Mouse (Mus musculus): ENCODE results near the gene Fzd4.

Gene Fzd4

GRCm38 (mm10) chr7:89392825-89393224 is 11.3 kb upstream of the Fzd4 start:
- no peak overlapping the region for H3K4me3 ChIP-seq (replicated peaks; ENCODE audit: low read length)
- TF ChIP-seq NANOG (IDR thresholded peaks at IDR 0.05; ENCODE audit: borderline replicate concordance, low read length) (no peak), CTCF (conservative IDR thresholded peaks at IDR 0.05; ENCODE audit: low read length) (peak; percentile 12; the same call in 1 of the 2 replicates), POU5F1 (IDR thresholded peaks at IDR 0.05; ENCODE audit: borderline replicate concordance, low read length) (no peak)
- H3K36me3 ChIP-seq (ENCODE audit: insufficient read depth, low read length) = no peaks in the 10 kb centered on the region
- 0 out of 2 replicates have a peak, but pooled peaks cover 4% of the 10 kb centered on the region for H3K4me1 ChIP-seq (replicated peaks; ENCODE audit: low read depth, low read length)
- H3K9me3 ChIP-seq (ENCODE audit: low read length) = no peaks in the 10 kb centered on the region
- H3K27me3 ChIP-seq (ENCODE audit: insufficient read depth, low read length) = no peaks in the 10 kb centered on the region

GRCm38 (mm10) chr7:89395399-89395798 is 8.8 kb upstream of the Fzd4 start:
- Histone ChIP-seq H3K36me3 (ENCODE audit: insufficient read depth, low read length) (no peaks in the 10 kb centered on the region), H3K9me3 (ENCODE audit: low read length) (no peaks in the 10 kb centered on the region), H3K4me1 (replicated peaks; ENCODE audit: low read depth, low read length) (0 out of 2 replicates have a peak, but pooled peaks cover 4% of the 10 kb centered on the region), H3K4me3 (replicated peaks; ENCODE audit: low read length) (no peak overlapping the region), H3K27me3 (ENCODE audit: insufficient read depth, low read length) (peaks cover 7% of the 10 kb centered on the region; the same call in 1 of the 2 replicates)
- TF ChIP-seq NANOG (IDR thresholded peaks at IDR 0.05; ENCODE audit: borderline replicate concordance, low read length) (no peak), POU5F1 (IDR thresholded peaks at IDR 0.05; ENCODE audit: borderline replicate concordance, low read length) (no peak), CTCF (conservative IDR thresholded peaks at IDR 0.05; ENCODE audit: low read length) (no peak)

GRCm38 (mm10) chr7:89396386-89396785 is 7.8 kb upstream of the Fzd4 start:
- TF ChIP-seq CTCF (conservative IDR thresholded peaks at IDR 0.05; ENCODE audit: low read length) = no peak
- TF ChIP-seq POU5F1 (IDR thresholded peaks at IDR 0.05; ENCODE audit: borderline replicate concordance, low read length) = no peak
- no peak for TF ChIP-seq NANOG (IDR thresholded peaks at IDR 0.05; ENCODE audit: borderline replicate concordance, low read length)
- H3K9me3 ChIP-seq (ENCODE audit: low read length) = no peaks in the 10 kb centered on the region
- 0 out of 2 replicates have a peak, but pooled peaks cover 4% of the 10 kb centered on the region for H3K4me1 ChIP-seq (replicated peaks; ENCODE audit: low read depth, low read length)
- H3K27me3 ChIP-seq (ENCODE audit: insufficient read depth, low read length) = peaks cover 15% of the 10 kb centered on the region
- H3K4me3 ChIP-seq (replicated peaks; ENCODE audit: low read length) = no peak overlapping the region
- H3K36me3 ChIP-seq (ENCODE audit: insufficient read depth, low read length) = no peaks in the 10 kb centered on the region

- TF ChIP-seq POU5F1 (IDR thresholded peaks at IDR 0.05; ENCODE audit: borderline replicate concordance, low read length) = no peak
- TF ChIP-seq CTCF (conservative IDR thresholded peaks at IDR 0.05; ENCODE audit: low read length) = no peak
- TF ChIP-seq NANOG (IDR thresholded peaks at IDR 0.05; ENCODE audit: borderline replicate concordance, low read length) = no peak
- Histone ChIP-seq H3K36me3 (ENCODE audit: insufficient read depth, low read length) (no peaks in the 10 kb centered on the region), H3K4me3 (replicated peaks; ENCODE audit: low read length) (no peak overlapping the region), H3K4me1 (replicated peaks; ENCODE audit: low read depth, low read length) (peaks cover 4% of the 10 kb centered on the region), H3K27me3 (ENCODE audit: insufficient read depth, low read length) (peaks cover 31% of the 10 kb centered on the region), H3K9me3 (ENCODE audit: low read length) (no peaks in the 10 kb centered on the region)
These were observed 6.2 kb upstream of the Fzd4 start for GRCm38 (mm10) chr7:89397837-89398534.

GRCm38 (mm10) chr7:89400721-89401120 is 3.4 kb upstream of the Fzd4 start:
- H3K27me3 ChIP-seq (ENCODE audit: insufficient read depth, low read length) = peaks cover 47% of the 10 kb centered on the region
- H3K4me1 ChIP-seq (replicated peaks; ENCODE audit: low read depth, low read length) = peaks cover 13% of the 10 kb centered on the region
- H3K9me3 ChIP-seq (ENCODE audit: low read length) = no peaks in the 10 kb centered on the region
- H3K4me3 ChIP-seq (replicated peaks; ENCODE audit: low read length) = no peak overlapping the region
- TF ChIP-seq POU5F1 (IDR thresholded peaks at IDR 0.05; ENCODE audit: borderline replicate concordance, low read length) = no peak
- H3K36me3 ChIP-seq (ENCODE audit: insufficient read depth, low read length) = no peaks in the 10 kb centered on the region

GRCm38 (mm10) chr7:89401136-89401858 is 2.9 kb upstream of the Fzd4 start:
- no peaks in the 10 kb centered on the region for H3K9me3 ChIP-seq (ENCODE audit: low read length)
- H3K36me3 ChIP-seq (ENCODE audit: insufficient read depth, low read length) = no peaks in the 10 kb centered on the region
- H3K4me1 ChIP-seq (replicated peaks; ENCODE audit: low read depth, low read length) = peaks cover 13% of the 10 kb centered on the region
- peaks cover 52% of the 10 kb centered on the region for H3K27me3 ChIP-seq (ENCODE audit: insufficient read depth, low read length)
- H3K4me3 ChIP-seq (replicated peaks; ENCODE audit: low read length) = no peak overlapping the region
- TF ChIP-seq POU5F1 (IDR thresholded peaks at IDR 0.05; ENCODE audit: borderline replicate concordance, low read length) (no peak), CTCF (conservative IDR thresholded peaks at IDR 0.05; ENCODE audit: low read length) (no peak), NANOG (IDR thresholded peaks at IDR 0.05; ENCODE audit: borderline replicate concordance, low read length) (no peak)

- peaks cover under 1% of the 10 kb centered on the region; the same call in 1 of the 2 replicates for H3K36me3 ChIP-seq (ENCODE audit: insufficient read depth, low read length)
- no peak for TF ChIP-seq CTCF (conservative IDR thresholded peaks at IDR 0.05; ENCODE audit: low read length)
- TF ChIP-seq POU5F1 (IDR thresholded peaks at IDR 0.05; ENCODE audit: borderline replicate concordance, low read length) = no peak
- TF ChIP-seq NANOG (IDR thresholded peaks at IDR 0.05; ENCODE audit: borderline replicate concordance, low read length) = no peak
- no peak overlapping the region for H3K4me3 ChIP-seq (replicated peaks; ENCODE audit: low read length)
- peaks cover 13% of the 10 kb centered on the region for H3K4me1 ChIP-seq (replicated peaks; ENCODE audit: low read depth, low read length)
- H3K27me3 ChIP-seq (ENCODE audit: insufficient read depth, low read length) = peaks cover 55% of the 10 kb centered on the region
- peaks cover 3% of the 10 kb centered on the region; the same call in 1 of the 2 replicates for H3K9me3 ChIP-seq (ENCODE audit: low read length)
These were observed 2.2 kb upstream of the Fzd4 start for GRCm38 (mm10) chr7:89401936-89402335.

- TF ChIP-seq NANOG (IDR thresholded peaks at IDR 0.05; ENCODE audit: borderline replicate concordance, low read length) (no peak), POU5F1 (IDR thresholded peaks at IDR 0.05; ENCODE audit: borderline replicate concordance, low read length) (no peak), CTCF (conservative IDR thresholded peaks at IDR 0.05; ENCODE audit: low read length) (no peak)
- Histone ChIP-seq H3K27me3 (ENCODE audit: insufficient read depth, low read length) (peaks cover 59% of the 10 kb centered on the region), H3K4me1 (replicated peaks; ENCODE audit: low read depth, low read length) (peaks cover 13% of the 10 kb centered on the region), H3K36me3 (ENCODE audit: insufficient read depth, low read length) (peaks cover 14% of the 10 kb centered on the region), H3K4me3 (replicated peaks; ENCODE audit: low read length) (peak overlapping the region; percentile 91), H3K9me3 (ENCODE audit: low read length) (peaks cover 8% of the 10 kb centered on the region; the same call in 1 of the 2 replicates)
These were observed 842 bp upstream of the Fzd4 start for GRCm38 (mm10) chr7:89403053-89403972.

Measured in E14TG2a.4 (cell line).